Mouse (Mus musculus): Measurements from ENCODE around the gene Kdm4a.

Gene Kdm4a

DNA sequence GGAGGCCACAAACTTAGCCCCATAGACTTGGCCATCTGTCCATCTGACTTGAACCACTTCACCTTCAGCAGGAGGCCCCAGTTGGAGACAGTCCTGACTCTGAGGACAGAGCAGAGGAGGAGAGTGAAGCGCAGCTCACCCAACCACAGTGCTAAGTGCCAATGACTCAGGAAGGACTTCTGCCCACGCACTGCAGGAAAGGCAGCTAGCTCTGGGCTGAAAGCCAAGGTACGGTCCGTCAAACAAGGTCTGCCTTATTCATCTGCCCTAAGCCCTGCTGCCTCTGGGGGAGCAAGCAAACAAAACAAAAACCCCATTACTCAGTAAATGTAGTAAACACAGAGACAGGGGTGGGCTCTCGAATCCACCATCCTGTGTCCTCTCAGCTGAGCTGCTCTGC, 41.0 kb downstream of the Kdm4a start:
- H3K4me1 ChIP-seq (replicated peaks; ENCODE audit: low read depth, low read length), result peaks cover 33% of the 10 kb centered on the region
- H3K27me3 ChIP-seq (ENCODE audit: insufficient read depth, low read length), result no peaks in the 10 kb centered on the region
- H3K4me3 ChIP-seq (replicated peaks; ENCODE audit: low read length), result no peak overlapping the region
- no peak for TF ChIP-seq POU5F1 (IDR thresholded peaks at IDR 0.05; ENCODE audit: borderline replicate concordance, low read length)
- TF ChIP-seq NANOG (IDR thresholded peaks at IDR 0.05; ENCODE audit: borderline replicate concordance, low read length), result no peak
- no peak for TF ChIP-seq CTCF (conservative IDR thresholded peaks at IDR 0.05; ENCODE audit: low read length)
- H3K9me3 ChIP-seq (ENCODE audit: low read length), result no peaks in the 10 kb centered on the region
- peaks cover 79% of the 10 kb centered on the region for H3K36me3 ChIP-seq (ENCODE audit: insufficient read depth, low read length)

DNA sequence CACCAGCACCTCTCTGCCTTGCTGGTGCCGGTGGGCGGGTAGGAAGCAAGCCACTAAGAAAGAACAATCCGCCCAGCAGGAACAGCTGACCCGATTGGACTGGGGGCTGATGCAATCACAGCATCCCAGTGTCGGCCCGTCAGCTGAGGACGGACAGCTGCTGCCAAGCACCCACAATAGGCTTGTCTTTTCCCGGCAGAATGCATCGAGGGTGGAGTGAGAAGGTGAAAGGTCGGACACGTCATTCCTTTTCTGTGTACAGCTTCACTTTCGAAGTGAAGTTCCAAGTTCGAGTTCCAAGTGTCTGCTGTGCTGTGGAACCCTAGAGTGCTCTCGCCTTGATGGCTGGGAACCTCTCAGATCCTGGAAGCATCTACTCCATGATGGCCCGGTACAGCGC, 42.0 kb downstream of the Kdm4a start:
- H3K36me3 ChIP-seq (ENCODE audit: insufficient read depth, low read length), result peaks cover 69% of the 10 kb centered on the region
- H3K4me1 ChIP-seq (replicated peaks; ENCODE audit: low read depth, low read length), result peaks cover 43% of the 10 kb centered on the region
- H3K27me3 ChIP-seq (ENCODE audit: insufficient read depth, low read length), result no peaks in the 10 kb centered on the region
- TF ChIP-seq CTCF (conservative IDR thresholded peaks at IDR 0.05; ENCODE audit: low read length) (no peak), NANOG (IDR thresholded peaks at IDR 0.05; ENCODE audit: borderline replicate concordance, low read length) (no peak), POU5F1 (IDR thresholded peaks at IDR 0.05; ENCODE audit: borderline replicate concordance, low read length) (no peak)
- no peaks in the 10 kb centered on the region for H3K9me3 ChIP-seq (ENCODE audit: low read length)
- H3K4me3 ChIP-seq (replicated peaks; ENCODE audit: low read length), result no peak overlapping the region

DNA sequence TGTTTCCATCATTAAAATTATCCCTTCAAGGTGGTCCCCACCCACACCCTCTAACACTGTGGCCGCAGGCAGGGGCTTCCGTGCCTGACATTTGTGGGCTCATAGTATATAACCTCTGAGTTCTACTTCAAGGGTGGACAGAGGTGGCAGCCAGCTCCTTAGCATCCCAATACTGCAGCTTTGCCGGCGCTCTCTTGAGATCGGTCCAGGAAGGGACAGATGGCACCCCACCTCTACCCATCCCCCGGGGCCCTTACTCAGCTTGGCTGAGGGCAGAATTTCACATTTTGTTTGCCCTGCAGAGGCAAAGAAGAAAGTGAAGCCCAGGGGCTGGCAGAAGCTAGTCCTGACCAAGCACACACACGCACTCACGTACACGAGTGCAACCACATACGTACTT, 42.5 kb downstream of the Kdm4a start:
- Histone ChIP-seq H3K4me1 (replicated peaks; ENCODE audit: low read depth, low read length) (peaks cover 47% of the 10 kb centered on the region), H3K4me3 (replicated peaks; ENCODE audit: low read length) (no peak overlapping the region), H3K27me3 (ENCODE audit: insufficient read depth, low read length) (no peaks in the 10 kb centered on the region), H3K36me3 (ENCODE audit: insufficient read depth, low read length) (peaks cover 63% of the 10 kb centered on the region), H3K9me3 (ENCODE audit: low read length) (no peaks in the 10 kb centered on the region)
- TF ChIP-seq CTCF (conservative IDR thresholded peaks at IDR 0.05; ENCODE audit: low read length) (no peak), POU5F1 (IDR thresholded peaks at IDR 0.05; ENCODE audit: borderline replicate concordance, low read length) (no peak), NANOG (IDR thresholded peaks at IDR 0.05; ENCODE audit: borderline replicate concordance, low read length) (no peak)

DNA sequence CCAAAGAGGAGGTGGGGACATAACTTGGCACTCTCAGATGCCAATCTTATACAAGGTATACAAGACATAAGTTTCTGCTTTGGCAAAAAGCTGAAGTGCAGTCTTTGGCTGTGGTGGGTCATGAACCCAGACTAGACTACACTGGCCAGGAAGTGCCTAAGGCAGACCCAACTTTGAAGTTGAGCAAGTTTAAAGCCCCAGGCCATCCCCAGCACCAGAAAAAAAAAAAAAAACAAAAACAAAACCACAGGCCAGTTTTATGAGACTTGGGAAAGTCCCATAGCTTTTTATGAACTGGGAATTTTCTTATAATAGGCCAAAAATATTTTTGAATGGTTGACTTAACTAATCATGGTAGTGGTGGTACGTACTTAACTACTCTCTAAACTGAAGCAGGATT, 44.4 kb downstream of the Kdm4a start:
- Histone ChIP-seq H3K4me1 (replicated peaks; ENCODE audit: low read depth, low read length) (peaks cover 53% of the 10 kb centered on the region), H3K9me3 (ENCODE audit: low read length) (no peaks in the 10 kb centered on the region), H3K27me3 (ENCODE audit: insufficient read depth, low read length) (no peaks in the 10 kb centered on the region), H3K36me3 (ENCODE audit: insufficient read depth, low read length) (peaks cover 44% of the 10 kb centered on the region), H3K4me3 (replicated peaks; ENCODE audit: low read length) (peak overlapping the region; percentile 96)
- no peak for TF ChIP-seq NANOG (IDR thresholded peaks at IDR 0.05; ENCODE audit: borderline replicate concordance, low read length)
- no peak for TF ChIP-seq CTCF (conservative IDR thresholded peaks at IDR 0.05; ENCODE audit: low read length)
- TF ChIP-seq POU5F1 (IDR thresholded peaks at IDR 0.05; ENCODE audit: borderline replicate concordance, low read length), result no peak

DNA sequence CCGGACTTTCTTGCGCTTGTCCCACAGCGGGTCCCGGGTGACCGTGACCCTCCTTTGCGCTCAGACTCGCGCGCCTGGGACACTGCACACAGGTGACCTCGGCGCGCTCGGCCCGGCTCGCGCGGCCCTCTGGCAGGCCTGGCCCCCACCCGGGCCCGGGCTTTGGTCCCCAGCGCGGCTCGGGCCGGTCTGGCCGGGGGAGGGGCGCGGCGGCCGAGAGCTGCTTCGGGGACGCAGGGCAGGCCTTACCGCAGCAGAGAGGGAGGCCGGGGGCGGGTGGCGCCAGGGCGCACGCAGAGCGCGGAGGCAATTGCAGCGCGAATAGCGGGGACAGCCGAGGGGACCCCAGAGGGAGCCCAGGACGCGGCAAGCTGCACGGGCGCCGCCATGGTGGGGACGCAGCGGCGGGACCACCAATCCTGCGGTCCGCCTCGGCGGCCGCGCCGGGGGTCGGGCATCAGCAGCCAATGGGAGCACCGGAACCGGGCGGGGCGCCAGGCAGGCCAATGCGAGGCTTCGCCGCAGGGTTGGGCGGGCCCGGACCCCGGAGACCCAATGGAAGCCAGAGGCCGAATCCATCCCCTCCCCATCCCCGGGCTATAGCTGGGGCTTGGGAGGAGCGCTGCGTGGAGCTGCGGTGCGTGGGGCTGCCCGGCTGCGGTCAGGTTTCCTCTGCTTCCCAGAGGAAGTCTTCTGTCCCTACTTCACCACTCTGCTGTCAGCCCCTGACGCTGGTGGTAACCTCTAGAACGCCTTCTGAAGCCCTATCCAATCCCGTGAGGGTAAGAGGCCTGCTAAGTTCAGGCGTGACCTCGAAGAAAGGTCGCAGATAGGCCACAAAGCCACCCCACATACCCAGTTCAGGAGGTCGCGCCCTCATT, 45.1 kb downstream of the Kdm4a start, which contains the start of gene St3gal3:
Gene St3gal3, minus strand, starts transcription at position 430 of the 881 bp plus-strand sequence.
- peak within 1 kb of the TSS; percentile 96 for H3K4me3 ChIP-seq (replicated peaks; ENCODE audit: low read length)
- no peaks in the 10 kb centered on the region for H3K9me3 ChIP-seq (ENCODE audit: low read length)
- peaks cover 38% of the 10 kb centered on the region for H3K36me3 ChIP-seq (ENCODE audit: insufficient read depth, low read length)
- no peaks in the 10 kb centered on the region for H3K27me3 ChIP-seq (ENCODE audit: insufficient read depth, low read length)
- TF ChIP-seq CTCF (conservative IDR thresholded peaks at IDR 0.05; ENCODE audit: low read length), result no peak
- TF ChIP-seq NANOG (IDR thresholded peaks at IDR 0.05; ENCODE audit: borderline replicate concordance, low read length), result no peak
- TF ChIP-seq POU5F1 (IDR thresholded peaks at IDR 0.05; ENCODE audit: borderline replicate concordance, low read length), result no peak
- peaks cover 53% of the 10 kb centered on the region for H3K4me1 ChIP-seq (replicated peaks; ENCODE audit: low read depth, low read length)

DNA sequence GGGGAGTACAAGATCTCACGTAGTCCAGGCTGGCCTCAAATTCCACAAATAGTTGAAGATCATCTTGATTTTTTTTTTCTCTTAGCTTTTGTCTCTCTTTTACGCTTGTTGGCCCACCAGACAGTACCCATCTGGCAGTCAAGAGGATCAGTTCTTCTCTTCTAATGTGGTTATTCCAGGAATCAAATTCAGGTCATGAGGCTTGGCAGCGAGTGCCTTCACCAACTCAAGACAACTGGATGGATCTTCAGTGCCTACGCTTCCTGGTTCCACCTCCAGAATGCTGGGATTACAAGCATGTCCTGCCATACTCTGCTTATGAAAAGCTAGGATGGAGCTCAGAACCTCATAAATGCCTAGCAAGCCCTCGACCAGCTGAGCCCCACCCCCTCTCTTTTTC, 48.5 kb downstream of the Kdm4a start:
- Histone ChIP-seq H3K36me3 (ENCODE audit: insufficient read depth, low read length) (peaks cover 7% of the 10 kb centered on the region), H3K9me3 (ENCODE audit: low read length) (no peaks in the 10 kb centered on the region), H3K4me1 (replicated peaks; ENCODE audit: low read depth, low read length) (peaks cover 33% of the 10 kb centered on the region), H3K4me3 (replicated peaks; ENCODE audit: low read length) (no peak overlapping the region), H3K27me3 (ENCODE audit: insufficient read depth, low read length) (no peaks in the 10 kb centered on the region)
- TF ChIP-seq POU5F1 (IDR thresholded peaks at IDR 0.05; ENCODE audit: borderline replicate concordance, low read length) (no peak), CTCF (conservative IDR thresholded peaks at IDR 0.05; ENCODE audit: low read length) (no peak), NANOG (IDR thresholded peaks at IDR 0.05; ENCODE audit: borderline replicate concordance, low read length) (no peak)

DNA sequence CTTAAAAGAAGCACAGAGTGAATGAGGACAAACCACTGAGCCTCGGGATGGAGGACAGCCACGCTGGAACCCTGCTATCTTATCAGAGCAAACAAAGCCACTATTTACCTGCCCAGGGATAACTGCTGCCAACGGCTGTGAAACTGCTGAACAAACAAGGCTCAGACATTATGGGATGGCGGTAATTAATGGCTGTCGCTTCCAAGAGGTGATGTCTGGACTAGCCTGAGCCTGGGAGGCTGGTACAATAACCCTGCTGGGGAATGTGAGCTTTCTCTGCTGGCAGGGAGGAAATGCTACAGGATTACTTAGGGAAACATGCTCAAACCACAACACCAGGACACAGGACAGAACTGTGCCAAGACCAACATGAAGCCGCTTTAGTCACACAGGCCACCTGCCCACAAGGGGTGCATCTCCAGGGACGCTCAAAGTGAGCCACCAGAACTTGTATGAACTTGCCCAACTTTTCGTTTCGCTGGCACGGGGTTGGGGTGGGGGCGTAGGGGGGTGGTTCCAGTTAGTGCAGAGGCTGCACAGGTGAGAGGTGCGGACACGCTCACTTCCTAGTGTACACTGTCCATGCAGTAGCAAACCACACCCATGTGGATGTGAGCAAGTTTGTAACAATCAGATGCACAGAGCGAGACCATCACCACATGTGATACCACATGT, 56.7 kb downstream of the Kdm4a start:
- Histone ChIP-seq H3K4me1 (replicated peaks; ENCODE audit: low read depth, low read length) (peaks cover 20% of the 10 kb centered on the region), H3K36me3 (ENCODE audit: insufficient read depth, low read length) (peaks cover 6% of the 10 kb centered on the region), H3K27me3 (ENCODE audit: insufficient read depth, low read length) (no peaks in the 10 kb centered on the region), H3K4me3 (replicated peaks; ENCODE audit: low read length) (no peak overlapping the region), H3K9me3 (ENCODE audit: low read length) (no peaks in the 10 kb centered on the region)
- no peak for TF ChIP-seq POU5F1 (IDR thresholded peaks at IDR 0.05; ENCODE audit: borderline replicate concordance, low read length)
- no peak for TF ChIP-seq NANOG (IDR thresholded peaks at IDR 0.05; ENCODE audit: borderline replicate concordance, low read length)
- TF ChIP-seq CTCF (conservative IDR thresholded peaks at IDR 0.05; ENCODE audit: low read length), result no peak

DNA sequence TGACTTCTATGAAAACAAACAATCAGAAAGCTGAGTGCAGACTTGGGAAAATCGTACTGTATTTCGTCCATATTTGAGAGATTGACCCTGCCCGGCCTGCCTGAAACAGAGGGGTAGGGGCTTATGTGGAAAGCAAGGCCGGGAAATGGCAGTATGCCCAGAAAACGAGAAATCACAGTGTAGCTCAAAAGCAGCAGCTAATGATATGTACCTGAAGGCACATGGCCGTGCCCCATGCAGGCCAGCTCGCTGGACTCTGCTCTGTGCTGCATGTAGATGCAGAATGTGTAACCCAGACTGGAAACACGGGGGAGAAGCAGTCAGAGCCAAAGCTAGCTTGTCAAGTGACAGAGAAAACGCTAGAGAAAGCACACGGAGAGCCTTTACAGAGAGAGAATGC, 57.8 kb downstream of the Kdm4a start:
- Histone ChIP-seq H3K4me3 (replicated peaks; ENCODE audit: low read length) (no peak overlapping the region), H3K27me3 (ENCODE audit: insufficient read depth, low read length) (no peaks in the 10 kb centered on the region), H3K9me3 (ENCODE audit: low read length) (no peaks in the 10 kb centered on the region), H3K36me3 (ENCODE audit: insufficient read depth, low read length) (peaks cover 6% of the 10 kb centered on the region), H3K4me1 (replicated peaks; ENCODE audit: low read depth, low read length) (peaks cover 29% of the 10 kb centered on the region)
- TF ChIP-seq NANOG (IDR thresholded peaks at IDR 0.05; ENCODE audit: borderline replicate concordance, low read length) (no peak), POU5F1 (IDR thresholded peaks at IDR 0.05; ENCODE audit: borderline replicate concordance, low read length) (no peak), CTCF (conservative IDR thresholded peaks at IDR 0.05; ENCODE audit: low read length) (no peak)

All from E14TG2a.4 (cell line).